Mouse (Mus musculus) fat pad, adult 2 months (tissue): ENCODE results near the gene Lcat.

Experiments
- DNase-seq: peaks from one replicate; pipeline ENCODE4 v3.0.0-alpha.2; 2011; ENCODE audit warnings: low read depth, low spot score; ENCODE audit errors: extremely low read depth

The Lcat gene

GRCm38 (mm10) chr8:105951057-105951659 lies 8.0 kb upstream of the Lcat start:
- no peak for DNase-seq

- no peak for DNase-seq
Measured at GRCm38 (mm10) chr8:105949350-105949749, 6.2 kb upstream of the Lcat start.

- no peak for DNase-seq
Measured at GRCm38 (mm10) chr8:105942542-105942941, 640 bp downstream of the Lcat start.

DNA sequence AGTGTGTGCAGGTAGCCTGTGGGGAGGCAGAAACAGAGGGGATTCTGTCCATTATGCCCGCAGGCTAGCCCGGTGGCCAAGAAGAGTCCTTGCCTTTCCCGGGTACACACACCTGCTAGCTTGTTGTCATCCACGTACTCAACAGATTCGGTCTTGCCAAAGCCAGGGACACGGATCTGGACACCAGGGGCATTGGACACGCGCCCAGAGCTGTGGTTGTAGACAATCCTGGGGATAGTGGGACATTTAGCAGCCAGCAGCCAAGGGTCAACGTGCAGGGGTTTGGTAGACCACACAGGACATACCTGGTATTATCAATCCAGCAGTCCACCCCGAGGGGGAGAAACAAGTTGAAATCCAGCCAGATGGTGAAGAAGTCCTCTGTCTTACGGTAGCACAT lies 1.2 kb downstream of the Lcat start:
- DNase-seq: no peak

- no peak for DNase-seq
Measured at GRCm38 (mm10) chr8:105938306-105938669, 4.9 kb downstream of the Lcat start, which contains the start of gene Psmb10. Psmb10 (minus strand) TSS chr8:105938444.

GRCm38 (mm10) chr8:105937496-105938305 lies 5.5 kb downstream of the Lcat start:
- DNase-seq: no peak

DNA sequence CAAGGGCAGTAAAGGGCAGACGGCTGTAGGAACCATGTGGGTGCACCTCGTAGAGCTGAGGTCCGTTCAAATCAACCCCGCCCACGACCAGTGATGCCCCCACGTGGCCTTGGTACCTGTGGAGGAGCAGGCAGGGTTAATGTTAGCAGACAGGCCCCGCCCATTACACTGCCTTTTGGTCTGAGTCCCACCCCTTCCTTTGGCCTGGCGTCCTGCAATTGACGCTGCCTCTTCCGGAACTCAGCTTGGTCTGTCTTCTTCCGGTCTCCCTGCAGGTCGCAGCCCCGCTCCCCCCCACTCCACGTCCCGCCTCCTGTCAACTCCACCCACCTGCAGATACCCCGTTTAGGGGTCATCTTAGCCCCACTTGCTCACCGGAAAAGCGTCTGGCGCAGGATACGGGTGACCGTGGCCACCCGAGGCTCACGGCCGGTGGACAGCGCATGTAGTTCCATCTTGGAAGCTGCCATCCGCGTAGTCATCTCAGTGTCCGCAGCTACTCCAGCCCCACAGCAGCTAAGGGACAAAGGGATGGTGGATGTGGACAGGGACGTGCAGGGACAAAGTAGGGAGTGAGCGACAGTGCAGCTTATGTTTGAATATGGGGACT lies 6.2 kb downstream of the Lcat start:
- DNase-seq: peak; percentile 47

DNA sequence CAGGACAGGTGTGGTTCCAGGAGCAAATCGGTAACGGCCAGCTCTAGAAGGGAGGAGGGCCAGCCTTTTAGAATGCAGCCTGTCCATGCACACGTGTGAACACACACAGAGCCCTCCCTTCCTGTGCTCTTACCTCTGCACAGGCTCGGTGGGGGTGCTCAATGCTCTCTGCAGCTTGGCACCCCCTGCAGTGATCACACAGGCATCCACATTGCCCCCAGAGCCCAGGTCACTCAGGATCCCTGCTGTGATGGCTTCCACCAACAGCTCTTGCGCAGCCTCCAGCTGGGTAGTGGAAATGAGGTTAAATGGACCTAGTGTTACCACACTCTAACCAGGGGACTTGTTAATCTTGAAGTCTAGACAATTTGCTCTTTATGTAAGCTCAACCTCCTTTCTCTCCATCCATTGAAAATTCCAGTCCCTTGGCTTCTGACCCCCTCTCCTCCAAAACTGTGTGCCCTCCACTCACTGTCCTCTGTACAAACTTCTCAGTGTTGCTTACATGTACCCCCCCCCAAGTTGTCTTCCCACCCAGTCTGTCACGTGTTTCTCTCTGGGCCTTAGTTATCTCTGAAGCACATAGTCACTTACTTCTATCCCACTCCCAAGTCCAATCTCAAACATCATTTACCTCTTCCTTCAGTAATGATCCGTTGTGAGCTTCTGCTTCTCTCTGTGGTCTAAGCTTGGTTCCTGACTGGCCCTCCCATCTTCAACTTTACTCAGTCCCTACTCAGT lies 7.1 kb downstream of the Lcat start:
- no peak for DNase-seq

DNA sequence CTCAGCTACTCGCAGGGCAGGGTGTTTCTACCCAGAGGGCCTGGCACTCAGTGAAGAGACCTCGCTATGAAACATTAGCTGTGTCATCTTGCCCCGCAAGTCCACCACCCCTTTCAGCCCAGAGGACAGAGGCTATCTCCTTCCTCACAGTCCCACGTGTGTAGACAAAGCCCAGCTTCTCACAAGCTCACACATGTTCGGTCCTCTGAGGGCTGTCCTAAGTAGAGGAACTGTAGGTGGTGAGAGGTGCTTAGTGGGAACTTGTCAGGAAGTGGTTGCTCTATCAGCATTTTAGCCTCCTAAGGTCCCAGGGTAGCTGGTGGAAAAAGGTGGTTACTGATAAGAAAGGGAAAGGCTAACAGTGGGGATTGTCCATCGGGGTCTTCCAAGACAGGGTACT lies 8.1 kb downstream of the Lcat start:
- no peak for DNase-seq

DNA sequence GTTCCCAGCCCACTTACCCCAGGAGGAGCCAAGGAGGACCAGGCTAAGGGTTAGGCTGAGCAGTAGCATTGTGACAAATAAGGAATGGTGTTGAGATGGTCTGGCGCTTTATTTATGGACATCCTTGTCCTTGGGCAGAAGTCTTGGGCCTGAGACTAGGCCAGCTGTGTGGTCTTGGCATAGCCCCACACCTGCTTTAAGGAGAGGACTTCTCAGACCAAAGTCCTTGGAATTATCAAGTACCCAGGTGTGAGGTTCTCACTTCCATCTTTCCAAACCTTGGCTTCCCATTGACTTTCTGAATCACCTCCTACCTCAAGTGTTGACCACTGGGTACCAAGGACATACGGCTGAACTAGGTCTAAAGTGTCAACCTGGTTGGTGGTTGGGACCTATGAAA lies 9.4 kb downstream of the Lcat start, which contains the start of gene Ctrl:
Gene Ctrl (minus strand): TSS at position 101 of the 400 bp plus-strand sequence.
- no peak for DNase-seq

DNA sequence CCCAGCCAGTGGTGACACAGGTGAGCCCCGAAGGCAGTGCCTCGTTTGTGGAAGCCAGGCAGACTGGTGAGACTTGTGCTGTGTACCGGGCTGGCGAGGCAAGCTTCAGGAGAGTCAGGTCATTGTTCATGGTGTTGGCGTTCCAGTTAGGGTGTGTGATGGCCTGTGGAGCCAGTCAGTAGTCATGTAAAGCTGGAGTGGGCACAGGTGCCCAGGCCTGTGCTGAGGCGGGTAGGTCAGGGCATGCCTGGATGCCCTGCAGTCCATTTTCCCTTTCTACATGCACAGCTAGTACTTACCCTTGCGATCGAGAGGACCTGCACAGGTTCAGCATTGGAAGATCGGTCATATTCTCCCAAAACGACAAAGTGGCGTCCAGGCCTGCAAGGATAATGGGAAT lies 10.7 kb downstream of the Lcat start:
- no peak for DNase-seq

DNA sequence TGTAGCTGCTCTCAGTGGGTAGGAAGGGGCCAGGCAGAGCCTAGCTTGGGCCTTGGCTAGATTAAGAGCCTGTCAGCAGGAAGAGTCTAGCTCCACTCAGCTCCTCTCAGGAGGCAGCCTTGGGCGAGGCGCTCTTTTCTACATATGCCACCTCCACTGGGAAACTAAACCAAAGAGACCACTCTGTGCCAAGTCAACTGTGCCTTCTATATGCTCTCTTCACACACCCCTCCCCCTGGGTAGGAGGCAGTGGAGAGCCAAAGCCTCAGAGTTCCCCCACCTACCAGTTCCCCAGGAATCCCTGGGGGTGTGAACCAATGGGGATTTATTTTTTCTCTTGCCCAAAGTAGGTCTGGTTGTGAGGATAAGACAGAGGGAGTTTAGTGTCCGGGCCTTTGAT lies 11.9 kb downstream of the Lcat start:
- DNase-seq: no peak

GRCm38 (mm10) chr8:105930602-105931001 lies 12.6 kb downstream of the Lcat start:
- no peak for DNase-seq

DNA sequence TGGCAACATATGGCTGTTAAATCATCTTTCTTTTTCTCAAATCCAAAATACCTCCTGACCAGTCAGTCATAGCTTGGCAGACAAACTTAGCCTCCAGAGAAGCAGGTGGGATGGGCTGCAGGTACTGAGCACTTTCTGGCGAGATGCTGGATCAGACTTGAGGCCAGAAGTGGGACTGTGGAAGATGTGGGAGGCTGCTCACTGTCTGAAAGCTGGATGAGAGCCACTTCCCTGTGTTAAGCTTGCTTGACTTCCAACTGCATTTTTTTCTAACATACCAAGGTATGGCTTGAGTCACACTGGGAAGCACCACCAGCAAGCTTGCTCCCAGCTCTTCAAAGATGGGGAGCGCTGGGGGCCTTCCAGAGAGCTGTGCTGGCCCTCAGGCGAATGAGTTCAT lies 18.1 kb downstream of the Lcat start:
- no peak for DNase-seq

GRCm38 (mm10) chr8:105919390-105919789 lies 23.8 kb downstream of the Lcat start:
- no peak for DNase-seq

DNA sequence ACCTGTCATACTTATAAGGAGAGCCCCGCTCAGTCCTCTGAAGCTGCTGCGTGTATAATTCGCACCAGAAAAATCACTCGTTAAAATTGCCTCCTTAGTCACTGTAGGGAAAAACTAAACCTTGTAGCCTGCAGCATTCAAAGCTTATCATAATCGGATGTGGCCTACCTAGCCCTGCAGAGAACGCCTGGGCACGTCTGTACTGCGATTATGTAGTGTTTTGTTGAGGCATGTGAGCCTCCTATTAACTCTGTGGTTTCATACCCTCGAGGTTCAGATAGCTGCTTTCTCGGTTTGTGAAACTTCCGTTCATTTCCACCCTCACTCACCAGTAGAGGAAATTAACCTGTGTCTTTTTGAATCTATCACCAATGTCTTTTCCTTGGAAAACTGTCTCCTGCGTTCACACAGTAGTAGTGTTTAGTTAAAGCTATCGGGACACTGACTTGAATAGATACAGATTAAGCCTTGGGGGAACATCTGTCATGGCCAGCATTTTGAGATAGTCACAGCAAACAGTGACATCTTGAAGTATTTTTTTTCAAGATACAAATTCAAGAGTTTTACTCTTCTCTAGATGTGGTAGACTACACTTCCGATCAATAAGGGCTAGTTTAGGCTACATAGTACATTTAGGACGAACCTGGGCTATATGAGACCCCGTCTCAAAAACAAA lies 42.1 kb downstream of the Lcat start:
- no peak for DNase-seq

- DNase-seq: peak; percentile 21
Measured at GRCm38 (mm10) chr8:105900180-105900940, 42.8 kb downstream of the Lcat start, which contains the start of gene Pskh1. Pskh1 (plus strand) TSS chr8:105900441.

DNA sequence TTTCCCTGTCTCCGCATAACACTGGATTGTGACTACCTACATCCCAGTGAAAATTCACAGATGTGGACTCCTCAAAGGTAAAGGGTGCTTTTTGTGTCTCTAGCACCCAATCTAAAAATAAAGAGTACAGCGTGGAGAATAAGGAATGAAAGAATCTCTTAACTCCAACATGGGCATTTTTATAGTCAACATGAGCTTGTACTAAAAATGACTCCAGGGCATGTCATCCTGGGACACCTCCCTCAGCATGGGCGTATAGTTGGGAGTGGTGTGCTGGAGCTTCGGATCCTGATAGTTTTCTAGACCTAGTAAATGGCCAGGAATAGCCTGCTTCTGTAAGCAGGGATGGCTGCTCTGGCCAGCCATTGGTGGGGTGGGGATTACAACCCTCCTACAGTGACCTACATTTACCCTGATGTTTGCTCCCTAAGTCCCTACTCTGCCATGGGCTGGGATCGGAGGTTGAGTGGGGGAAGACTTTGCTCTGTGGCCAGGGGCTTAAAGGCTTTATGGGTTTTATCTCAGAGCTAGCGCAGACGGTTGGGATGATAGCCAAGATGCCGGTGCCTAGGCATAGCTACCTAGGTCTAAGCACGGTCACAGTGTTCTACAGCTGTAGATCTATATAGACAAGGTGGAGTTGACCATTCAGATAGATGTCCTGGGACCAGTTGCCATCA lies 45.2 kb downstream of the Lcat start:
- no peak for DNase-seq

DNA sequence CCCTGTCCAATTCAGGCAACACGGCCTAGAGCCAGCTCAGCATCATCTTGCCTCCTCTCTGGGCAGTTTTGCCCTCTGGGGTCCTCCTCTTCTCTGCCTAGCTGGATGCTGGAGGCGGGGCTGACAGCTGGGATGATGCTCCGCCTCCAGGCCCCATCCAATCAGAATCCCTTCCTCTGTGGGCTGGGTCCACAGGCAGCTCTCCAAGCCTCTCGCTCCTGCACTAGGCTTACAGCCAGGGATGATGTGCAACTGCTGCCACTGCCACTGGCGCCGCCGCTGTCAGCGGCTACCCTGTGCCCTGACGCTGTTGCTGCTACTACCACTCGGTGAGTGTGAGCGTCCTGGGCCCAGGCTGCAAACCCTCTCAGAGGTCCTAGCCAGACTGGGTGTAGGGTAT lies 49.8 kb downstream of the Lcat start, which contains the start of gene Nrn1l:
Gene Nrn1l (plus strand): TSS at position 229 of the 400 bp plus-strand sequence.
- no peak for DNase-seq
